Mouse (Mus musculus): ENCODE measurements around the gene Gcnt3. TPM values are rescaled to one million over a fixed set of nuclear protein-coding genes. Genes with fewer than 3 reads are reported as not detected.

The Gcnt3 gene
- polyA plus RNA-seq (2017; shearing (Covaris generic)), result not detected

DNA sequence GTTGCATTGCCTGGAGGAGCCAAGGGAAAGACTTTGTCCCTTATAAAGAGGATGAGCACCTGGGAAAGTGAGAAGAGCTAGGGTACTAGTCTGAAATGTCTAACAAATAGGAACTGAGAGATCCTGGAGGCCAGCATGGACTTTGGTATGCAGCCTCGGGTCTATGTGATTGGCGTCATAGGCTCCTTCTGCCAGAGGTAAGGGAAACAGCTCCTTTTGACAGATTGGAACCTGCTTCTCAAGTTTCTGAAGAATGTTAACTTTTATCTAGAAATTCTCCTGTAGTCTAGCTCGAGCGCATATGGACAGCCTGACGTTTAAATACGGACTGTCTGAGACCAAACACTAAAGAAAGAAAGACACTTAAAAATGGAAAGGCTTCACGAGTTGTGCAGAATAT is at the start of gene Gcnt3:
Gene Gcnt3, minus strand, starts transcription at position 101 of the 400 bp plus-strand sequence.

DNA sequence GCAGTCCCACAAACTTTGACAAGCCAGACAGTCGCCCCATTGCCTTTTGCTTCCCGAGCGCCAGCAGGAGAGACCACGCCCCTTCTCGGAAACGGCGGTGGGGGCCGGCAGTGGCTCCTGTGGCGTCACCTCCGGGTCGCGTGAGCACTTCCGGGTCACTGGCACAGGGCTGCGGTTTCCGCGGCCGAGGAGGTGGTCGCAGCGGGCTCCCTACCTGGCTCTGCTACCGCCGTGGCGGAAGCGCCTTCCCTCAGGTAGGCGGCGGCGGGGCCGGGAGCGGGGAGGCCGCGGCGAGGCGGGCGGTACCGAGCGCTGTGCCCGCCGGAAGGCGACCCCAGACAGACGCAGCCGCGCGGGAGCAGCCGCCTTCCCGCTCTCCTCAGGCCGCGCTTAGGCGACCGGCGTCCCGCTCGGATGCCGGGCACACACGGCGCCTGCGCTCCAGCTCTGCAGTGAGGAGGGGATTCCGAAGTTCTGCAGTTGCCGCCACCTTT is 25.4 kb downstream of the Gcnt3 start, which contains the start of gene Gtf2a2:
Gene Gtf2a2, plus strand, starts transcription at position 143 of the 494 bp plus-strand sequence.

DNA sequence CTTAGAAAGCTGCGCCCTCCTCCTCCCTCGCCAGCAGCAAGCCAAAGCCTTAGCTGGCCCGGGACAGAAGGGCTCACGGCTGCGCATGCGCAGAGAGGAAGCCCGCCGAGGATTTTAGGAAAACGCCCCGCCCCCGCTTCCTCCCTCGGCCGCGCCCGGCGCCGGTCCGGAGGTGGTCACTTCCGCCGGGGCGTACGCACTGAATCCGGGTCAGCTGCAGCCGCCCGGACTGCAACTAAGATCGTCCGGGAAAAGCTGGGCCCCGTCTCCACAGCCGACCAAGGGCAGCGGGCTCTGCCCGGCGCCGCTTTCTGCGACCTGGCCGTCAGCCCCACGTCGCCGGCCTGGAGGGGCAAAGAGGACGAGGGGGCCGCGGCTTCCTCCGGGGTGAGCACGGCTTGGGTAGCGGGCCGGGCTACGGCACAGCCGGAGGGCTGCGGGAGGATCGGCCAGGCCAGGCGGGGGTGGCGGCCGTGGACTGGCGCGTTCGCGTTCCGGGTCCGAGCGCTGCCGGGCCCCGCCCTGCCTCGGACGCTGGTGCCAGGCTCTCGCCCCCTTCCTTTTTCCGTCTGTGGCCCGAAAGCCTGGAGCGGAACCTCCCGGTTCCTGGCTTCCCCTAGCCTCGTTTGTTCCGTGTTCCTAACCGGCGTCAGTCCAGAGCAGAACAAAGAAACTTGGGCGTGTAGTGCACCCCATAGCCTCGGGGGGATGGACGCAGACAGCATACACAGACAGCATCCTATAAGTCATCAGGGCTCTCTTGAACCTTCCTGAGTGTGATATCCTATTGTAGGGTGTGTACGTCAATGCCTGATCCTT is 48.4 kb downstream of the Gcnt3 start, which contains the start of gene Bnip2:
Gene Bnip2, plus strand, starts transcription at position 164 of the 819 bp plus-strand sequence.

Other genes with a start within 250 kb of the Gcnt3 start
- gene Bnip2, start 48.6 kb downstream of the Gcnt3 start, polyA plus RNA-seq (2017; shearing (Covaris generic)), result 108 TPM
- 180 TPM for gene Gtf2a2, start 25.5 kb downstream of the Gcnt3 start, polyA plus RNA-seq (2017; shearing (Covaris generic))
- 0.15 TPM for gene Fam81a, start 104.5 kb upstream of the Gcnt3 start, polyA plus RNA-seq (2017; shearing (Covaris generic))
- 66.7 TPM for gene Myo1e, start 169.3 kb upstream of the Gcnt3 start, polyA plus RNA-seq (2017; shearing (Covaris generic))

Data from CD4-positive, CD25-positive, alpha-beta regulatory T cell, adult 9 weeks (primary cell).